Mouse (Mus musculus): ENCODE measurements at regions not wholly inside any gene's neighbourhood (a gene's known extent, or its start where the extent isn't known, plus 50 kb on each side); places are given as distances from the start of the nearest gene placed in this dataset.

DNA sequence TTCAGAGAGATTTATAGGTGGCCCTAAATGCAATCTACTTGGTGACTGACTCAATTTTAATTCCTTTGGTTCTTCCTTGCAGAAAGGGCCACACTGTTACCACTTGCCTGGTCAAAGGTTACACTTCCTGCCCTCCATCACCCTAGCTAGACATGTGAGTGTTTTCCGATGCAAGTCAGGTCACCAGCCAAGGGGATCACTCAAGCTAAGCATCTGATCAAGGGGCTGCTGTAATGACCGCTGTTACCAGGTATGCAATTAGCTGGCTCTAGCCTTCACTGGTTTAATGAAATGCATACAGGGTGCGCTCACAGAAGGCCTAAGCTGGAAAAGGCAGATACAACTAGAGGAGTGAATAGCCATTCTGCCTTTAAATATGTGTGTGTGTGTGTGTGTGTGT lies 105.1 kb downstream of the Mtx2 start:
- no peak for DNase-seq

DNA sequence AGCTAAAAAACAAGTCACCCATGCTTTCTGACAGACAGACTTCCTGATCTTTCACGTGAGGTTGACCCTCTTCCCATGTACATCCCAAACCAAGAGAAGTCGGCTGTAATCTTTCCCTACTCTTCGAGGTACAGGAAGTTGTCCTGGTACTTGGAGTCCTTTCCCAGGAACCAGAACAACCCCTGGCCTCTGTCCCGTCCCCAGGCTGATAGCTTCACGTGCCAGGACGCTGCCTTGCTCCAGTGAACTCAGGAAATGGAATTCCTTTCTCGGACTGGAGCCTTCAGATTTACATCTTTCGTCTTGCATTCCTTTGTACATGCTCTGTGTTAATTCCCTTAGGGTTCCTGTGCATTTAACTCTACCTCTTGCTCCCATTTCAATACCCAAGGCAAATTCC lies 107.6 kb downstream of the Mtx2 start:
- DNase-seq, result peak; percentile 8 to 48

DNA sequence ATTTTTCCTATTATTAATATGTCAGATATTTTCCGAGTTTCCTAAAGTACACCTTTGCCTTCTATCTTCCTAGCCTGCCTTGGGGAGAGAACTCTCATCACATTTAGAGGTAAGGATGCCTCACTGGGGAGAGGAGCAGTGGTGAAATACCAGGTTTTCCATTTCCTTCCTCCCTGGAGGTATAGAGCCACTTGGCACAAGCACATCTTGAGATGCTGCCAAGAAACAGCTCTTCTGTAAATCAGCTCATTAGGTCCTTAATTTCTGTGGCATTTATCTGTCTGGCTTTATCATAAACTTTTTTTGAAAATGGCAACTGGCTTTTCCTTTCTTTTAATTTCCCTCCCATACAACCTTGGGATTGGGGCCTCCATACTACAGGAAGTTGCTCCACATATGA lies 108.2 kb downstream of the Mtx2 start:
- no peak for DNase-seq

DNA sequence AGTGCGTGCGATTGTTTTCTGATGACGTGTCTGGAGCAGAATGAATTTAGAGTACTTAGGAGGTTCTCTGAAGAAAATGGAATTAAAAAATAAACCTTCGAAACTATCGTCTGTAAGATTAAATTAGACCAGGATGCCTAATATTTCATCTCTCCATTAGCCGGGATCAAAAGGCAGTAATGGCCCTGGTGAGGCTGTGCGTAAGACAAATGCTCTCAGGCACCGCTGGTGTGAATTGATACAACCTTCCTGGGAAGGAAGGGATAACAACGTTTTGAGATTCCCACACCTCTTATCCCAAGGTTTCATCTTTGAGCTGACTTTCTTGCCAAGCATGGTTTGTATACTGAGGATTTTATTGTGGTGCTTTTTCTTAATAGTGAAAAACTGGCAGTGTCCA lies 113.1 kb downstream of the Mtx2 start:
- DNase-seq, result no peak

DNA sequence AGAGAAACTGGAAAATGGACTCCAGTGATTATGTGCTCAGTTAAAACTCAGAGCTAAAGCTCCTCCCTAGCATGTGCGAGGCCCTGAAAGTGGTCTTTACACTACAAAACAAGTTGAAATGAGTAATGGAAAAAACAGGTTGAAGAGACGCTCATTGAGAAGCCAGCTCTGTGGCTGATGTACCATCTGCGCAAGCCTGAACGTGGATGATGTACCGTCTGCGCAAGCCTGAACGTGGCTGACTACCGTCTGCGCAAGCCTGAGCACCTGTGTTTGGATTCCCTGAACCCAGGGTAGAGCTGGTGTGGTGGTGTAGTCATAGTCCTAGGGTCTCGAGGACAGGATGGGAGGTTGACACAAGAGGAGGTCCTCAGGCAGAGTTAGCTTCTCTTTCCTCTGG lies 116.4 kb downstream of the Mtx2 start:
- DNase-seq, result no peak

DNA sequence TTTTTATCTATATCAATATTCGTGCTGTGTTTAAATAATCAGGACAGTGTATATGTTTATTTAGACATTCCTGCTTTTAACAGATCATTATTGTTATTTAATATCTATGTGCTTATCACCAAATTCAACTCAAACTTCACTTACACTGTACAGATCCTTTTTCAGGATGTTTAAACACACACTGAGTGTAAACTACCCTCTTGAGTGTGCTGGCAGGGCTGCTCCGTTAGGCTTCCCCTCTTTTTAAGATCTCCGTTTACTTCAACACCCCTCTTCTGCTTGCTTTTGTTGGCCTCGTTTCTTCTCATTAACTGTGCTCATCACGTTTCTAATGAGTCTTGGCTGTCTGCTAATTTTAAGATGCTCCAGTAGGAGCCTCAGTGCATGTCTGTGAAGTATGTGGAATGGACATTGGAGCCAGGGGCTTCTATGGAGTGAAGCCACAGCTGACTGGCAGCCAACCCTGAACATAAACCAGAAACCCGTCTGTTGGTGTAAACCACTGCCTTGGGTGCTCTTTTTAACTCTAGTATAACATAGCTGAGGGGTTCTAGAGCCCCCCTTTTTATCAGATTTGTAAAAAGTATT lies 117.1 kb downstream of the Mtx2 start:
- DNase-seq, result peak in 1 of 2 experiments; percentile 29

DNA sequence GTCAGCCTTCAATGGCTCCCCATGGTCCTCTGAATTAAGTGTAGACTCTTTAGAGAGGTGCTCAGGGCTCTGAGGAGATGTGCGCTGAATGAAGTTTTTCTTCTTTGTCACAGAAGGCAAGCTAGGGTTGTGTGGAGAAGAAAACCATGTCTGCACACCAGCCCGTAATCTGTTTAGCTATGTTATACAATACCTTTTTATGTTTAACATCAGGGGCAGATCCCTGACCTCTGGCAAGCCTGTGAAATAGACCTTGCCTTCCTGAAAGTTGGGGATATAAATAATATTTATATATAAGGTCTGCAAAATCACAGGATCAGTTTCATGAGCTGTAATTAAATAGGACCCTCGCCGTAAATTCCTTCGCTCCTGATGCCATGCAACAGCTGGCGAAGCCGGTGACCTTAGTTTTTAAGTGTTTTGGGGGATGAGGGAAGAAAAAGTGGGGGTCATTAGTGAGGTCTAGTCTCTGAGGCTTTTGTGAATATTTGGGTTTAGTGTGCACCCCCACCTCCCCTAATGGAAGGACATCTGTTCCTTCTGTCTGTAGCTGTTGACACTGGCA lies 119.7 kb downstream of the Mtx2 start:
- no peak for DNase-seq

DNA sequence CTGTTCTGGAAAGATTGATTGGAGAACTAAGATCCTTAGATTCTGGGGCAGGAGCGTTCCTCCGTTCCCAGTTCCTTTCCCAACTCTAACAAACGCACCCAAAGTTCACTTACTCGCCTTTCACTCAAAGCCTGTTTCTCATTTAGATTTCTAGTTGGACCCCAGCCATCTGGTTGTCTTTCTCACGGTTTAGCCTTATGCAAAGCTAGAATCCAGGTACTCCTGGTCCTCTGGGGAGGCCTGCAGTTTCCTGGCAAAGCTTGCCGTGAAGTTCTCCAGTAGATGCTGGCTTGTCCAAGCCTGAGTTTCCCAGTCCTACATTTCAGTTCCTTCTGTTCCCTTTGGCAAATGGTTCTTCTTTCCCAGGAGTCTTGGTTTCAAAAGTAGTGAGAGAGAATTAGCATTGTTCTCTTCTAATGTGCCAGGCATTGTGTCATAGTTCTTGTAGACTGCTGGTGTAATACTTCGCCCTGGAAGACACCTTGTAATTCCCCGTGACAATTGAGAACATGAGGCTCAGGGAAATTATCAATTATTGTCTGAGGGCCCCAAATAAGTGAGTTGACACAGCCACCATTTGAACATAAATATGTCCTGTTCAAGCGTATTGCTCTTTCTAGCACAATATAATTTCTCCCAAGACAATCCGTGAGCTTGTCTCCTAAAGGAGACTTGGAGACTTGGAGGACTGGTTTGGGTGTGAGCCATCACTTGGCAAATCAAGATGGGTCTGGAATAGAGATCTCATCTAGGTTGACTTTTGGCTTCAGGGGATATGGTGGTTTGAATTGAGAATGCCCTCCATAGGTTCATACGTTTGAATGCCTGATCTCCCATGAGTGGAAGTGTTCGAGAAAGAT lies 126.0 kb downstream of the Mtx2 start:
- DNase-seq, result no peak

DNA sequence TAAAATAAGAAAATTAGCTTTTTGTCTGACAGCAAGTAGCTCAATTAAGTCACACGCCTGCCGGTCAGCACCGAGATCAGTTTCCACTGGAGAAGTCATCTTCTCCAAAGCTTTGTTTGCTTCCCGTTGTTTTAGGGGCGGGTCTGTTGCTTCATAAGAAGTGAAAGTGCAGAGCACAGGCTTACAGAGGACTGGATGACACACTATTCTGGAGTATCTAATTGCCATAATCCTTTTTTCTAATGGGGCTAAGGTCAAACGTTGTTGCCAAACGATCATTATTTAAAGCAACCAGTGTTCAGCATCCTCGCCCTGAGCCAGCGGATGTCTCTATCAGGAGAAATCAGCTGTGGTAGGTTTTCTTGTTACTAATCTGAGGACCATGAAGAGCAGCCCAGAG lies 128.5 kb downstream of the Mtx2 start:
- no peak for DNase-seq

DNA sequence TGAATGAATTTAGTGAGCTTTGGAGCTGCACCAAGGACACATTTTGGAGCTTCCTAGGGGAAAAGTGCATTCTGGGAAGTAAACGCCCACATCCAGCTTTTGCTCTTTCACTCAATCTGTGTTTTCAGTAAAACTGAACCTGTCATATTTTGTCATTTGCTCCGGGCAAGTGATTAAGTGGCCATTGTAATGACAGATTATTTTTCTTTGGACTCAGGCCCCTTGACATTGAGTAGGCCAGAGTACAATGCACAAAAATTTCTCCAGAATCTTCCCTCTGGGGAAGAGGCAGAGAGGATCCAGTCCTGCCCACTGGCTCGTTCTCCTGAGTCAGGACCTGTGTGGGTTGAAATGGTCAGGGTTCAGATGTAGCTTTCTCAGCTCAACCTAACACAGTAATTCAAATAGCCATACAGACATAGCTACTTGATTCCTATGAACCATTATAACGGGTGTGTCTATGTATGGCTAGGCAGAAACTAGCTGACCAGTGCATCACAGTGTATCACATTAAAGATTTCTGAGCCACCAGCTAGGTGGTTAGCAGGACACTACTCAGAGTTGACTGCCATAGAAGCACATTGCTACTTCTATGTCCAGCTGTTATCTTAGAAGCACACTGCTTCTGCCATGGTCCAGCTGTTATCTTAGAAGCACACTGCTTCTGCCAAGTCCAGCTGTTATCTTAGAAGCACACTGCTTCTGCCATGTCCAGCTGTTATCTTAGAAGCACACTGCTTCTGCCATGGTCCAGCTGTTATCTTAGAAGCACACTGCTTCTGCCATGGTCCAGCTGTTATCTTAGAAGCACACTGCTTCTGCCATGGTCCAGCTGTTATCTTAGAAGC lies 129.9 kb downstream of the Mtx2 start:
- DNase-seq, result no peak

DNA sequence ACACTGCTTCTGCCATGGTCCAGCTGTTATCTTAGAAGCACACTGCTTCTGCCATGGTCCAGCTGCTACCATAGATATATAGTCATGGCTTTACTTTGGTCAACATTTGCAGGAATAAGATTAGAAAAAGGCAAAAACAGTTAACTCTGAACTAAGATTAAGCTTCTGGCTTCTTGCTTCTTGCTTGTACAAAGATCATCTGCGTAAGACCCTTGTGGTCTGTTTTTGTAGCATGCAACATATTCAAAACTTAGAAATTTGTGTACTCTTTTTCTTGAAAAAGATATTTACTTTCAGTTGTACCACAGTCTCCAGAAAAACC lies 130.5 kb downstream of the Mtx2 start:
- DNase-seq, result no peak

DNA sequence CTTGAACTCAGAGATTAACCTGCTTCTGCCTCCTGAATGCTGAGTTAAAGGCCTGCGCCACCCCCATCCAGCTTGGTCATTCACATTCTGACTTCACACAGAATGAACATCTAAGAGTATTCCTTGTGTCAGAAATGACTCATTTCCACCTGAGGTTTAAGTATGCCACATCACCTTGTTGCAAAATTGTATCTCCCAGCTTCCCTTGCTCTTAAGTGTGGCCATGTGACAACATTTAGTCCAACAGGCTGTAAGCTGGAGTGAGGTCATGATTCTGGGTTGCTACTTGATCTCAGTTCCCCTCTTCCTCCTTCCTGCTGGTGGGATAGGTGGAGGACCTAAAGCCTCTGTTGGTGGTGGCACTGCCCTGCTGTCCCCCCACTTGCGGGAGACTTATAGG lies 131.0 kb downstream of the Mtx2 start:
- DNase-seq, result no peak

DNA sequence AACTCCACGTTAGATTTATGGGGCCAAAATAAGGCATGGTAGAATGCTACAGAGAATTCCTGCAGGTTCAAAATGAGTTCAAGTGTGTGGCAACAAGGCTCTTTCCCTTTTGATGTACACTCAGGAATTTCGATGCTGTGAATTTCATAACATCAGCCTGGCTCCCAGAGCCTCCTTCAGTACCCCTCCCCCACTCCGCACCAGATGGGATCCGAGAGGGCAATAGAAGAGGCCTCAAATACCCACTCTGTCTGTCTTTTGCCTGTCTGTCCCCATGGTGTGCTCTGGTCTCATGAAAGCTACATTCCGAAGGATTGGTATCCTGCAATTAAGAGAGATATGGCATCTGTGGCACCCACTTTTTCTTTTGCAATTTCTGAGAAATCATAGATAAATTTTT lies 134.3 kb downstream of the Mtx2 start:
- peak in 1 of 2 experiments; percentile 30 for DNase-seq

DNA sequence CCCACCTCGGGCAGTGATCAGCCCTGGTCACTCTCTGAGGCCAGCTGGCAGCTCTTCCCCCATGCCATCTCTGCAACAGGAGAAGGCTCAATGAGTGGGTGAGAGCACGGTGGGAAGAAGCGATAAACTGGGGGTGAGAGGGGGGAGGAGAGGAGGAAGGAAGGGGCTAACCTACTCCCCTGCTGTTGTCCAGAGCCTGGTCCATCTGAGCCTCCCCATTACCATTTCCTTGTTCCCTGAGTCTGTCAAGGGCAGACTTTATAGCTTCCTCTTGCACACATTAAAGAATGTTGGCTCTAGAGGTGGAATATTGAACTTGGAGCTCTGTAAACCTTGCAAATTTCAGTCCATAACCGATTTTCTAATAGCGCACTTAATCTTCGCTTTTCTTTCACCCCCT lies 136.8 kb downstream of the Mtx2 start:
- no peak for DNase-seq

DNA sequence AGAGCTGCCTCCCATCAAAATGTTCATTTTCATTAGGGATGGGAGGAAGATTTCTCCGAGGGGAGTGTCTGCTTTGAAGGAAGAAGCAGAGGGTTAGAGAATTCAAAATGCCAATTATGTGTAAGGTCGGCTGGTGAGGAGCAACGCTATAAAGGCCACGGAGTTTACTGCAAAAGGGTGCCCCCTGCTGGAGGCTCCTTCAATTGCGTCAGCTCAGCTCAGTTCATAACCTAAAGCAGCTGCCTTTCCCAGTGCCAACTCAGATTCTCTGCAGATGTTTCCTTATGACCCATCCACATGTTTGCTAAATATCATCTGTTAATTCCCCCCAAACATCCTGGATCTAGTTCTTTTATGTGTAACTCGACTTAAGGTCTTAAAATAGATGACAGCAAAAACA lies 138.8 kb downstream of the Mtx2 start:
- peak; percentile 82 to 87 for DNase-seq

DNA sequence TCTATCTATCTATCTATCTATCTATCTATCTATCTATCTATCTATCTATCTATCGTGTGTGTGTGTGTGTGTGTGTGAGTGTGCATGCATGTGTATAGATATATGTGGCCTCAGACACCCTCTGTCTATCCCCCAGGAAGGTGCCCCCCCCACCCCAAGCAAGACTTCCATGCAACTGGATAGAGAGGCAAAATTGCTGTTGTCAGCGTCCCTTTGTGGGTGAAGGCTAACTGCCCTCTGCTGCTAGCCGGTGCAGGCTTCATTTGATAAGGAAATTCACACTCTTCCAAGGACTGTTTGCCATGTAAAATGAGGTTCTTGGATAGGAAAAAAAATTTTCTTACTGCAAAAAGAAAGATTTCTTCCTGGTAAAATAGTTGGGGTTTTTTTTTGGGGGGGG lies 139.4 kb downstream of the Mtx2 start:
- no peak for DNase-seq

DNA sequence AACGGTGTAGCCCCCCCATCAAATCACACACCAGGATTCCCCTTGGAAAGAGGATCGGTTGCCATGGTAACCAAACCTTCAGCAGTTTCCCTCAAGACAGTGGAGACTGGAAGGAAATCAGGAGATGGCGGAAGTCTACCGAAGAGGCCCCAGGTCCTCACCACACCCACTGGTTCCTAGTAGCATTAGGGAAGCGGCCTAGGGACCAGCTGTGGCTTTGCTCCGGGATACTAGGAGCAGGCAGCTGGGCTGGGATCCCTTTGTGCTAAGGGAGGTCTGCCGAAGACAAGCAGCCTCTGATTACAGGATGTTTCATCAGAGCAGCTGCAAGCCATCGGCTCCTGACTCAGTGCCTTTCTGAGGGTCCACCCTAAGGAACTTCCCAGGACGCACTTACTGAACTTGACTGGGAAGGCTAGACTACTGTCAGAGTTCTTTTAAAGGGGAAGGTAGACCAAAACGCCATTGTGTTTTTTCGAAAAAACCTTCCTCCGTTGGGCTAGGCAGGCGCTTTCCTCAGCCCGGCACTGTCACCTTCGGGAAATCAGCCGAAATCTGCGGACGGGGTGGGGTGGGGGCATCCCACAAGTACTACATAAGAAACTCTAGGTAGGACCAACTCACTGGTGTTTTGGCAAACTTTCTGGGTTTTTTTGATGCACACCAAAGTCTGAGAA lies 139.9 kb downstream of the Mtx2 start:
- peak; percentile 21 to 70 for DNase-seq

DNA sequence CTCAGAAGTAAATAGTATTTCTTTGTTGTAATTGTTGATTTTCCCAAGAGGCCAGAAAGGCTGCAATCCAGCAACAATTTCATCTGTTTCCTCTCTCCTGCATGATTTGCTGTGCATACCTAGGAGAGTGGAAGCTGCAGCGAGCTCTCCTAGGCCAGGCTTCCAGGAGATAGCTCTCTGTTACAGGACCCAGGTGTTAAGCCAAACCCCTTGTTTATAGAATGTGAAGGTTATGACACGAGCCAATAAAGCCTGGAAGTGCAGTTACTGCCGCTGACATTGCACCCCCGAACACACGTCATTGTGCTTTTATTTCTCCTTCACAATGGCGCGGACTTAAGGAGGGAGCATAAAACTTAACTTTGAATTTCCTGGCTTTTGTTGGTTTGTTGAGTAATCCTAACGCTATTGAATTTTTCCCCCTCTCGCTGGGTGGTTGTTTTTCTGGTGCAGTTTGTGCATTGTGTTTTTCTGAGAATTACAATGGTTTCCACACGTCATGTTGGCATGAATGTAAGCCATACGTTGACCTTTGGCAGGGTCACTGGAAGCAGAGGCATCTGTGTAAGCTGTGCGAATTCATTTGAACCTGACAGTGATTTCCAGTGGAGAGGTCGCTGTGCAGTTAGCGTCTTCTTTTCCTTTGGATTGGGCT lies 145.1 kb downstream of the Mtx2 start:
- no peak for DNase-seq

DNA sequence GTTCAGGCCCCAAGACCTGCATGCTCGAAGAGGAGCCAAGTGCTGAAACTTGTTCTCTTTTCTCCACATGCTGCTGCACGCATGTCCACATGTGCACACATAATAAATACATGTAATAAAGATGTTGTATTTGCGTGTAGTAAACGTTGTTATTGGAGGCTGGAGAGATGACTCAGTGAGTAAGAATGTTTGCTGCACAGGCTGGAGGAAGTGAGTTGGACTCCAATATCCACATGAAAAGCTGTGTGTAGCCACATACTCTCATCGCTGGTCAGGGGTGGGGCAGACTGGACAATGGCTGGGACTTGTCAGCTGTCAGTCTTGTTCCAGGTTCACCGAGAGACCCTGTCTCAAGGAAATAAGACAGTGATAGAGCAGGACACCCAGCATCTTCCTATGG lies 147.8 kb downstream of the Mtx2 start:
- DNase-seq, result no peak

DNA sequence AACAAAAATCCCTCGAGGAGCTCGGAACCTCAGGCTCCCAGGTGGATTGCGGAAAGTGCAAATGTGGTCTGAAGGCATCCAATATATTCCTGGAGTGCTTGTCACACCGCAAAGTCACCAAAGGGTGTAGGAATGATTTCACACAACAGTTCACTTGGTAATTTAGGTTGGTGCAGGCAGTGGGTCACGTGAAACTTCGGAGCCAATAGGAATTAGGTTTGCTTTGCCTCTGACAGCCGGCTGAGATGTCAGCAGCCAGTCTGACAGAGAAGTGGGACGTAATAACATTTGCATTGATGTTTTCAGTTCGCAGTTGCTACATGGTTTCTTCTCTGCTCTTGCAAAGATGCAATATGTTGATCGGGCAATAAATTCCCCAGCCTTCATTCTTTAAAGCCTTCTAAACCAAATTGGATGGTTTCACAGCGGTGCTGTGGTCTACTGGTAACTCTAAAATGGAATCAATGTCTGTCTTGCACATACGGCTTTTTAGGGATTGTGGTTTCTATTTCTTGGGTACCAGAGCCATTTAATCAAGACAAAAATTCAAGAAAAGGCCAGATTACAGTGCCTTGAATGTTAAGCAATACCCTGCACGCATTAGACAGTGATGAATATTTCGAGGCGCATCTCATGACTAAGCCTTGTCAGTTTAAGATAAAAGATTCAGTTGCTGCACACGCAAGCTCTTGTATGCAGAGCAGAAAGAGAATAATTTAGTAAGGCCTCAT lies 149.2 kb downstream of the Mtx2 start:
- DNase-seq, result no peak

DNA sequence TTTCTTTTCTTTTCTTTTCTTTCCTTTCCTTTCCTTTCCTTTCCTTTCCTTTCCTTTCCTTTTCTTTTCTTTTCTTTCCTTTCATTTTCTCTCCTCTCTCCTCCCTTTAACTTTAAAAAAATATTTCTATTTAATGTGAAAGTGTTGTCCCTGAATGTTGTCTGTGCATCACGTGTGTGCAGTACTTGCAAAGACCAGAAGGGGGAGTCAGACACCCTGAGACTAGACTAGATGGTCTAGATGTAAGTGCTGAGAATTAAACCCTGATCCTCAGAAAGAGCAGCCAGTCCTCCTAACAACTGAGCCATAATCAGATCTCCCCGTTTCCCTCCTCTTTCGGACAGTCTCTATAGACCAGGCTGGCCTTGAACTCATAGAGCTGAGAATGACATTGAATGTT lies 151.7 kb downstream of the Mtx2 start:
- no peak for DNase-seq

DNA sequence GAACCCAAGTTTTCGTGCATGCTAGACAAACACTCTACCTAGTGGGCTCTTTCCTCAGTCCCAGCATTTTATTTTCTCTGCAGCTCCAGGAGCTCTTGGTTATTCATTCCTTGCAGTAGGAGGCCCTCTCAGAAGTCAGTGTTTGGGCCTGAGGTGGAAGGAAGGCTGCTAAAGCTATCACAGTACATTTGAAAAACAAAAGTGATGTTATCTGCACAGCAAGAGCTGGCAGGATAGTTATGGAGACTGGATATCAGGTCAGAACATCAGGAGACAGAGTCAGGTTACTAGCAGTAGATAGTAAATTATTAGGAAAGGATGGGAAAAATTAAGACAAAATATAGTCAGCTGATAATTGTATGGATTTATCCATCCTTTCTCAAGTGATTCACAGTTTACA lies 152.2 kb downstream of the Mtx2 start:
- no peak for DNase-seq
